Mouse (Mus musculus) neural tube, embryonic 14.5 days (tissue): Measurements from ENCODE around the gene Armc7. TPM values are rescaled to one million over a fixed set of nuclear protein-coding genes. Genes with fewer than 3 reads are reported as not detected.
A peak's percentile ranks its signal among the peaks of the same experiment; 100 is the strongest.

Source experiments
- ATAC-seq: fragments of 200-750 bp; cut with Nextera tagmentation; 2 replicates; pipeline ENCODE4 v1.8.0; 2017; ENCODE audit warnings: low read depth, mild to moderate bottlenecking, moderate TSS enrichment, moderate library complexity
- H3K27ac ChIP-seq: fragments of 300-500 bp; sonication (generic); 2 replicates; pipeline ENCODE4 v1.5.1; 2014; ENCODE audit warnings: low read depth, mild to moderate bottlenecking, control low read depth, low read length, moderate library complexity, mixed read lengths
- H3K27me3 ChIP-seq: fragments of 300-500 bp; sonication (generic); 2 replicates; pipeline ENCODE4 v1.6.1; 2014; ENCODE audit warnings: low read length; ENCODE audit not compliant: control insufficient read depth, insufficient read depth
- H3K36me3 ChIP-seq: fragments of 300-500 bp; sonication (generic); 2 replicates; pipeline ENCODE4 v1.6.1; 2014; ENCODE audit warnings: low read length, mixed read lengths; ENCODE audit not compliant: control insufficient read depth, insufficient read depth
- H3K4me1 ChIP-seq: fragments of 300-500 bp; sonication (generic); 2 replicates; pipeline ENCODE4 v1.6.1; 2014; ENCODE audit warnings: low read length; ENCODE audit not compliant: control insufficient read depth, insufficient read depth
- H3K4me2 ChIP-seq: fragments of 300-500 bp; sonication (generic); 2 replicates; pipeline ENCODE4 v1.6.1; 2014; ENCODE audit warnings: mild to moderate bottlenecking, low read depth, low read length, control low read depth
- H3K4me3 ChIP-seq: fragments of 300-500 bp; sonication (generic); 2 replicates; pipeline ENCODE4 v1.5.1; 2014; ENCODE audit warnings: low read depth, low read length, control low read depth, mixed read lengths
- H3K9ac ChIP-seq: fragments of 300-500 bp; sonication (generic); replicated peaks from 2 replicates; pipeline ENCODE4 v1.6.1; 2014; ENCODE audit warnings: low read depth, mild to moderate bottlenecking, control low read depth, low read length, mixed read lengths
- H3K9me3 ChIP-seq: fragments of 300-500 bp; sonication (generic); 2 replicates; pipeline ENCODE4 v1.6.1; 2016; ENCODE audit warnings: low read length; ENCODE audit not compliant: control insufficient read depth
- WGBS: fragments of 180-500 bp; shearing (Covaris S2); extraction: QIAGEN DNeasy Blood & Tissue Kit; methylation state at CpG from one replicate; pipeline ENCODE4 v1.1.7; 2014; 5-methylcytosine and 5-hydroxymethylcytosine counted together
- polyA plus RNA-seq: library from polyadenylated mRNA; unstranded; fragments of >200 nt; fragmentation: Nextera tagmentation; extraction: Ambion mirVana; gene quantifications from 2 replicates; pipeline ENCODE4 v1.2.1, GENCODE M21; 2014

Armc7 gene
- polyA plus RNA-seq, 1 experiment from 2014 or later, result 19.4 TPM

DNA sequence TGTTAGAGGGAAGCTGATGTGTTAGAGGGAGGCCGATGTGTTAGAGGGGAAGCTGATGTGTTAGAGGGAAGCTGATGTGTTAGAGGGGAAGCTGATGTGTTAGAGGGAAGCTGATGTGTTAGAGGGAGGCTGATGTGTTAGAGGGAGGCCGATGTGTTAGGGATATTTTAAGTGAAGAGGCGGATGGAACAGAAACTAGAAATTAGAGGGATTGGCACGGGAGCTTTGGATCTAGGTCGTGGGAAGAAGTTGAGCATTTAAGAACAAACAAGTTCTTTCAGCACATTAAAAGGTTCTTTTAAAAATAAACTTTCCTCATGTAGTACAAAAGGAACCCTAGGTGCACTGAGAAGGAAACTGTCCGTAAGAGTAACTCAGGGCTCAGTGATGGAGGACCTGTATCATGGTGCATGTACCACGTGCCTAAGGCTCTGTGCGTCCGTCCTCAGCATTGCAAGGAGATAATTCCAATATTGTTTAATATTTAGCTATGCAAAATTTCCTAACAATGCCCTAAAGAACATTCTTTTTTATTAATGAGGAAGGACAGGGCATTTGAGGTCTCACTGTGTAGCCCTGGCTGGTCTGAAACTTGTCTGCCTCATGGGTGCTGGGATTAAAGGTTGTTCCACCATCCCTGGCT is 3.0 kb downstream of the Armc7 start:
- Histone ChIP-seq H3K27ac (no peak overlapping the region), H3K9ac (no peak overlapping the region), H3K9me3 (no peaks in the 10 kb centered on the region), H3K36me3 (no peaks in the 10 kb centered on the region), H3K27me3 (no peaks in the 10 kb centered on the region), H3K4me1 (peaks cover 17% of the 10 kb centered on the region), H3K4me2 (no peak overlapping the region), H3K4me3 (no peak overlapping the region)
- 86% methylated on average over 9 of the region's 9 CpGs for WGBS
- ATAC-seq, result no peak

DNA sequence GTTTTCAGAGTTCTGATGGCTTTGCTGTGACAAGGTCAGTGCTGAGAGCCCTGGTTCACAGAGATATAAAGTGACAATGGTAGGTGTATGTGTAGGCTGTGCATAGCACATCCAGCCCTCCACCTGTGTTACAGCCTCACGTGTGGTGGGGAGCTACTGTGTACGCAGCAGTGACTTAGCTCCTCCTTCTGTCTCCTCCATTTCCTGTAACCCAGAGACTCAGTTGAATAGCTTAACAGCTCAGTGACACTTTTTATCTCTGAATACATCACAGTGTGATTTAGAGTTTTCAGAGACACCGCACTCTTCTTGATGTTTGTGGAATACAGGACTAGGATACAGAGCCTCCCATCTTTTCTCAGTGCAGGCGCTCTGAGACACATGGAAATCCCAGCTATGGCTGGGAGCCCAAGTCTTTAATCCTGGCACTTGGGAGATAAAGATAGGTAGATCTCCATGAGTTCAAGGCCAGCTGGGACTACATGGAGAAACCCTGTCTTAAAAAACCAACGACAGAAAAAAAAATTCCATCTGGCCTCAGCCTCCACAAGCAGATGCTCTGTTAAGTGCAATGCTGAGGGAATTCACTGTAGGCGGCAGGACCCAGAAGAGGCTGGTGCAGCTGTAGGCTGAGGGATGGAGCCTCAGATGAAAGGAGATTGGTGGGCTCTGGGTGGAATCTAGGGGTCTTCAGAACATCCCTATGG is 6.2 kb downstream of the Armc7 start:
- H3K9ac ChIP-seq, result no peak overlapping the region
- 89% methylated on average over 6 of the region's 6 CpGs for WGBS

DNA sequence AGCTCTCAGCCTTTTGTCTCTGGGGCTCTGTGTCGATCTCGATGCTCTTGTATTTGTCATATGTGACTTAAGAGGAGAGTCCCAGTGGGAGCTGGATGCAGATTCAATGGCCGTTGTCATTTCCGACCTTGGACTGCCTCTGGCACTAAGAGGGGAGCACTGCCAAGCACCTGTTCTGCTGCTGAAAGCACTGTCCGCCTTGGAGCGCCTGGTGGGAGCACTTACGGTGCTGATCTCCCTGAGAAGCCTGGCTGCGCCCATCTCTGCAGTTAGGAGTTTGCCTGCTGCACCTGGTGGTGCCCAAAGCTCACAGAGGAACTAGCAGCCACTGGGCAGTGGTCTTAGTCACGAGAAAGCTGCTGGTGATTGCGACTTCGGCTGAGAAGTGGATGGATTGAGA is 7.8 kb downstream of the Armc7 start:
- Histone ChIP-seq H3K4me2 (no peak overlapping the region), H3K4me1 (no peaks in the 10 kb centered on the region), H3K27me3 (no peaks in the 10 kb centered on the region), H3K27ac (no peak overlapping the region), H3K4me3 (no peak overlapping the region), H3K36me3 (no peaks in the 10 kb centered on the region), H3K9me3 (no peaks in the 10 kb centered on the region), H3K9ac (no peak overlapping the region)
- ATAC-seq, result no peak
- 64% methylated on average over 11 of the region's 11 CpGs for WGBS

More for the DNA sequence above, 6.2 kb downstream of the Armc7 start:
- no peak overlapping the region for H3K27ac ChIP-seq
- H3K4me1 ChIP-seq, result peaks cover 2% of the 10 kb centered on the region
- no peaks in the 10 kb centered on the region for H3K36me3 ChIP-seq
- no peak for ATAC-seq
- no peaks in the 10 kb centered on the region for H3K9me3 ChIP-seq
- no peak overlapping the region for H3K4me3 ChIP-seq
- H3K4me2 ChIP-seq, result no peak overlapping the region
- no peaks in the 10 kb centered on the region for H3K27me3 ChIP-seq

DNA sequence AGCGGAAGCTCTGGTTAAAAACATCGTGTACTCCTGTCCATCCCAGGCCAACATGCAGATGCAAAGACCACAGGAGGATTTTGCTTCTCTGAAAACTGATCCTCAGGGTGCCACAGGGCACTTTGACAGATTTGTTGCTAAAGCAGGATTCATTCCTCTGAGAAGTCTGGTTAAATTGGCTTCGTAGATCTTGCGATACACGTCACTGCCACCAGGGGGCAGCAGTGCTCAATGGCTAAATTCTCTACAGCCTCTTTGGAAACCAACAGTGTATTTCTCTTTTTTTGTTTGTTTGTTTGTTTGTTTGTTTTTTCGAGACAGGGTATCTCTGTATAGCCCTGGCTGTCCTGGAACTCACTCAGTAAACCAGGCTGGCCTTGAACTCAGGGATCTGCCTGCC is 8.3 kb downstream of the Armc7 start:
- Histone ChIP-seq H3K4me3 (no peak overlapping the region), H3K4me1 (no peaks in the 10 kb centered on the region), H3K9ac (no peak overlapping the region), H3K27ac (no peak overlapping the region), H3K36me3 (no peaks in the 10 kb centered on the region), H3K9me3 (no peaks in the 10 kb centered on the region), H3K27me3 (no peaks in the 10 kb centered on the region), H3K4me2 (no peak overlapping the region)
- WGBS, result 17% methylated on average over 6 of the region's 6 CpGs
- ATAC-seq, result no peak

DNA sequence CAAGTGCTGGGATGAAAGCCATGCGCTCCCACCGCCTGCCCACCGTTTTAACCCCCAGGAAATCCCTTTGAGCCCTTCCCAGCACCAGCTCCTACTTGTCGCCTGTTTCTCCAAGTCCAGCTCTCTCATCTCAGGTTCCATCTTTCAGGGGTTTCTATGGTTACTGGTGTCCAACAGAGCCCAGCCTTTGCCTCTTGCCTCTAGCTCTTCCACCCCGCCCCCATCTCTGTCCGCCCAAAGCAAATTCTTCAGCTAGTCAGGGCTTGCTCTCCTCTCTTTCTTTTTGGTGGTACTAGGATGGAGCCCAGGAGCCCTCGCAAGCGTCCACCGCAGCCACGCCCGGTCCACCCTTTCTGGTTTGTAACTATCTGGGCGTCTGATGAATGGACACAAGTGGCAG is 9.7 kb downstream of the Armc7 start:
- no peak overlapping the region for H3K9ac ChIP-seq
- ATAC-seq, result no peak
- H3K36me3 ChIP-seq, result peaks cover 4% of the 10 kb centered on the region
- H3K4me1 ChIP-seq, result no peaks in the 10 kb centered on the region; the same call in 1 of the 2 replicates
- H3K9me3 ChIP-seq, result no peaks in the 10 kb centered on the region
- no peak overlapping the region for H3K27ac ChIP-seq
- no peak overlapping the region for H3K4me2 ChIP-seq
- WGBS, result 63% methylated on average over 12 of the region's 12 CpGs
- no peak overlapping the region for H3K4me3 ChIP-seq
- H3K27me3 ChIP-seq, result no peaks in the 10 kb centered on the region

DNA sequence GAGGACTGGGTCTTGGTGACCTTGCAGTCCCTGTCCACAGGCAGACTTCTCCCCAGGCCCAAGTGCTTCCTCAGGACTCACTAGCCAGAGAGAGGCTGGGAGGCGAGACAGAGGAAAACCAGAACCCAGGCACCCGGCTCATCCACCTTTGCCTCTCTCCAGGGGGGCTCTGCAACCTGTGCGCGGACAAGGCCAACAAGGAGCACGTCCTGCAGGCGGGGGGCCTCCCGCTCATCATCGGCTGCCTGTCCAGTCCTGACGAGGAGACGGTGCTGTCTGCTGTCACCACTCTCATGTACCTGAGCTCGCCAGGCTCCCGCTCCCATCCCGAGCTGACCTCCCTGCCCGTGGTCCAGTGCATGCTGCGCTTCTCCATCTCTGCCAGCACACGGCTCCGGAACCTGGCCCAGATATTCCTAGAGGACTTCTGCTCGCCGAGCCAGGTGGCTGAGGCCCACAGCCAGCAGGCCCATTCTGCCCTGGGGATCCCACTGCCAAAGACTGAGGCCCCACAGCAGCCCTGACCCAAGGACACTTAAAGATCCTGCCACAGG is 13.2 kb downstream of the Armc7 start:
- 87% methylated on average over 19 of the region's 19 CpGs for WGBS
- H3K9ac ChIP-seq, result no peak overlapping the region

DNA sequence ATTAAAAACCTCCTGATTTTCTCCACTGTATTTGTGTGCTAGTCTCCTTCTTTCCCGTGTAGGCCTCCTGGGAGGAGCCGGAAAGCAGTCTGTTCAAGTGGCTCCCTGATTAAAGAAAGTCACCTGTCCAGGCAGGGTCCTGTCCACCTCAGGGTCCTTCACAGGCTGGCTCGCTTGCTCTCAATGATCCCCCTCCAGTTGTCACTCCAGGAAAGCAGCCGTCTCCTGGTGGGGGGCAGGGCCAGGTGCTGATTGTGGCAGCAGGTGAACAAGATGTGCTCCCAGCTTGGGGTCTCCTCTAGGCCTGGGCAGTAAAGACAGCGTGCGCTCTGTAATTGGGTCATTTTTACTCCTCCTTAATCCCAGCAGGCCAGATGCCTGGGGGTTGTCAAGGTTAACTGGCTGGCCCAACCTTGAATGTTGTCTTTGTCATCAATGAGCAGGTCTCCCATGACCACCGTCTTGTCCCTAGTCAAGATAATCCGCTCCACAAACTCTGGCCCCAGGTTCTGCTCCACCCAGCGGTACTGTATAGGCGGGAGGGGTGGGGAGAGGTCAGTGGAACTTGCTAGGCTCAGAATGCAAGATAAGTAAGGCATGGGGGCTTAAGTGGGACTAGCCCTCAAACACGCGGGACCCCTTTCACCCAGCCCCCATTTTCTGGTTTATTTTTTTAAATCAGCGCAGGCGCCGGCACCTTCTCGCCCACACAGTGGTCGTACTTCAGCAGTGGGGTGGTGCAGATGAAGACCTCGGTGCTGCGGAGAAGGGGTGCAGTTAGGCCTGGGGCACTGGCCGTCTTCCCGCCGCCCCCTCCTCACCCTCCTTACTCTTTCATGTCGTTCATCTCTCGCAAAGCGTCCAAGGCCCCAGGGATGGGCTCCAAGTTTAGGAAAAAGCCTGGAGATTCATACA is 15.2 kb downstream of the Armc7 start:
- peak; percentile 52 for ATAC-seq
- peak overlapping the region; percentile 67 for H3K9ac ChIP-seq

More for the DNA sequence above, 13.2 kb downstream of the Armc7 start:
- Histone ChIP-seq H3K27ac (no peak overlapping the region), H3K4me3 (no peak overlapping the region), H3K36me3 (peaks cover 4% of the 10 kb centered on the region), H3K9me3 (no peaks in the 10 kb centered on the region), H3K4me2 (no peak overlapping the region), H3K4me1 (peaks cover 11% of the 10 kb centered on the region; the same call in 1 of the 2 replicates), H3K27me3 (no peaks in the 10 kb centered on the region)
- ATAC-seq, result no peak

DNA sequence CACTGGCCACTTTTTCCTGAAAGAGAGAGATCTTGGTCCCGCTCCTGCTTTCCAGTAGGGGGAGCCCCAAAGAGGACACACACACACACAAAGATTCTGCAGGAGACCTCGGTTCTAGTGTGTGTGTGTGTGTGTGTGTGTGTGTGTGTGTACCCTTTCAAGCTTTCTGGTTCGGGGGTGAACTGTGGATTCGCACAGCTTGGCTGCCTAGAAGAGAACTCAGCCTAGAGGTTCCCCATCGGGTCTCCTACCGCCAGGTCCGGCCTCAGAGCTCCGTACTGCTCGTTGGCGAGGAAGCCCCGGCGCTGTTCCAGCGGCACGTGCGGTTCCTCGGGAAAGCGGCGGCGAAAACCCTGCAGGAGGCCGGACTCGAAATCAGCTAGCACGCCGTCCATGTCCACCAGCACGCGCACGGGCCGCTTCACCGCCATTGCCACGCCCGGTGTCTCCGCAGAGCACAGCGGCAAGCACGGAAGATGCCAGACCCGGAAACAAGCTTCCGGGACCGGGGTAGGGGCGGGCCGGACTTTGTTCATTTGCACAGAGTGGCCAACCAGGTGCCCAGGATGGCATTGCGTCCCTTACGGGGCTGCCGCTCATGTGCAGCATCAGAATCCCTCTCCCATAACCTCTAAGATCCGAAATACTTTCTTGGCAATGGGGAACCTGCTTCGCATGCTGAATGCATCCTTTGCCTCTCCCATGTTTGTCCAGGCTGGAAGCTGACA is 16.1 kb downstream of the Armc7 start, which contains the start of gene Nt5c:
TSS of gene Nt5c (minus strand) at position 507 of the 728 bp plus-strand sequence.
- Histone ChIP-seq H3K27ac (peak within 1 kb of the TSS; percentile 79), H3K27me3 (no peaks in the 10 kb centered on the region), H3K9ac (peak within 1 kb of the TSS; percentile 67), H3K4me1 (peaks cover 11% of the 10 kb centered on the region; the same call in 1 of the 2 replicates), H3K4me3 (peak within 1 kb of the TSS; percentile 59), H3K36me3 (peaks cover 4% of the 10 kb centered on the region), H3K9me3 (no peaks in the 10 kb centered on the region), H3K4me2 (peak within 1 kb of the TSS; percentile 63)
- under 1% methylated on average over 43 of the region's 43 CpGs for WGBS
- peak; percentile 88 for ATAC-seq

More for the DNA sequence above, 15.2 kb downstream of the Armc7 start:
- H3K4me2 ChIP-seq, result peak overlapping the region; percentile 63
- H3K36me3 ChIP-seq, result peaks cover 4% of the 10 kb centered on the region
- H3K9me3 ChIP-seq, result no peaks in the 10 kb centered on the region
- H3K27me3 ChIP-seq, result no peaks in the 10 kb centered on the region
- WGBS, result 29% methylated on average over 25 of the region's 25 CpGs
- peaks cover 11% of the 10 kb centered on the region; the same call in 1 of the 2 replicates for H3K4me1 ChIP-seq
- 0 out of 2 replicates have a peak overlapping the region, but pooled peaks have one; percentile 79 for H3K27ac ChIP-seq
- H3K4me3 ChIP-seq, result peak overlapping the region; percentile 59
